Mouse (Mus musculus): Measurements from ENCODE around the gene Katnbl1. TPM values are rescaled to one million over a fixed set of nuclear protein-coding genes. Genes with fewer than 3 reads are reported as not detected.
A peak's percentile ranks its signal among the peaks of the same experiment; 100 is the strongest.
"Not testable (repeated sequence)": the region's sequence is repeated elsewhere in the genome, so short reads cannot be mapped to it uniquely, and the experiment has no call there.

Katnbl1 gene
- polyA plus RNA-seq, 1 experiment, result 1.1 TPM

GRCm38 (mm10) chr2:112449597-112450296, 70.7 kb downstream of the Katnbl1 start:
- Histone ChIP-seq H3K4me1 (ENCODE audit: control insufficient read depth, insufficient read depth, low read length) (no peaks in the 10 kb centered on the region), H3K4me3 (ENCODE audit: control insufficient read depth, low read depth, low read length) (no peak overlapping the region), H3K27ac (ENCODE audit: control insufficient read depth, insufficient read depth, low read depth, low read length) (no peak overlapping the region), H3K27me3 (ENCODE audit: control insufficient read depth, insufficient read depth, low read length) (no peaks in the 10 kb centered on the region), H3K36me3 (ENCODE audit: control insufficient read depth, insufficient read depth, low read length) (no peaks in the 10 kb centered on the region)
- TF ChIP-seq POLR2A (IDR thresholded peaks at IDR 0.05; ENCODE audit: control insufficient read depth, low read depth, low read length) (no peak), CTCF (IDR thresholded peaks at IDR 0.05; ENCODE audit: control insufficient read depth, insufficient read depth, insufficient replicate concordance, low read depth, low read length) (no peak)

GRCm38 (mm10) chr2:112452513-112452912, 73.5 kb downstream of the Katnbl1 start:
- not testable (repeated sequence) for H3K27me3 ChIP-seq (ENCODE audit: control insufficient read depth, insufficient read depth, low read length); H3K4me1 ChIP-seq (ENCODE audit: control insufficient read depth, insufficient read depth, low read length); H3K27ac ChIP-seq (ENCODE audit: control insufficient read depth, insufficient read depth, low read depth, low read length); H3K4me3 ChIP-seq (ENCODE audit: control insufficient read depth, low read depth, low read length); H3K36me3 ChIP-seq (ENCODE audit: control insufficient read depth, insufficient read depth, low read length)

- H3K4me3 ChIP-seq (ENCODE audit: control insufficient read depth, low read depth, low read length), result peak overlapping the region; percentile 96
- no peaks in the 10 kb centered on the region for H3K27me3 ChIP-seq (ENCODE audit: control insufficient read depth, insufficient read depth, low read length)
- no peaks in the 10 kb centered on the region for H3K36me3 ChIP-seq (ENCODE audit: control insufficient read depth, insufficient read depth, low read length)
- TF ChIP-seq CTCF (IDR thresholded peaks at IDR 0.05; ENCODE audit: control insufficient read depth, insufficient read depth, insufficient replicate concordance, low read depth, low read length) (no peak; the same call in 1 of the 2 replicates), POLR2A (IDR thresholded peaks at IDR 0.05; ENCODE audit: control insufficient read depth, low read depth, low read length) (no peak)
- no peaks in the 10 kb centered on the region for H3K4me1 ChIP-seq (ENCODE audit: control insufficient read depth, insufficient read depth, low read length)
- peak overlapping the region; percentile 89 for H3K27ac ChIP-seq (ENCODE audit: control insufficient read depth, insufficient read depth, low read depth, low read length)
Observed at GRCm38 (mm10) chr2:112454125-112454861, 75.3 kb downstream of the Katnbl1 start.

GRCm38 (mm10) chr2:112454862-112455564, 76.0 kb downstream of the Katnbl1 start, which contains the start of gene Emc7:
TSS of gene Emc7 (plus strand) at chr2:112454997.
- H3K36me3 ChIP-seq (ENCODE audit: control insufficient read depth, insufficient read depth, low read length), result no peaks in the 10 kb centered on the region
- TF ChIP-seq POLR2A (IDR thresholded peaks at IDR 0.05; ENCODE audit: control insufficient read depth, low read depth, low read length), result peak; percentile 94
- TF ChIP-seq CTCF (IDR thresholded peaks at IDR 0.05; ENCODE audit: control insufficient read depth, insufficient read depth, insufficient replicate concordance, low read depth, low read length), result no peak
- H3K27ac ChIP-seq (ENCODE audit: control insufficient read depth, insufficient read depth, low read depth, low read length), result peak within 1 kb of the TSS; percentile 89
- H3K4me1 ChIP-seq (ENCODE audit: control insufficient read depth, insufficient read depth, low read length), result no peaks in the 10 kb centered on the region
- peak within 1 kb of the TSS; percentile 96 for H3K4me3 ChIP-seq (ENCODE audit: control insufficient read depth, low read depth, low read length)
- no peaks in the 10 kb centered on the region for H3K27me3 ChIP-seq (ENCODE audit: control insufficient read depth, insufficient read depth, low read length)

GRCm38 (mm10) chr2:112460557-112460956, 81.5 kb downstream of the Katnbl1 start:
- Histone ChIP-seq H3K4me3 (ENCODE audit: control insufficient read depth, low read depth, low read length) (no peak overlapping the region), H3K36me3 (ENCODE audit: control insufficient read depth, insufficient read depth, low read length) (peaks cover 1% of the 10 kb centered on the region; the same call in 1 of the 2 replicates), H3K4me1 (ENCODE audit: control insufficient read depth, insufficient read depth, low read length) (no peaks in the 10 kb centered on the region), H3K27me3 (ENCODE audit: control insufficient read depth, insufficient read depth, low read length) (no peaks in the 10 kb centered on the region), H3K27ac (ENCODE audit: control insufficient read depth, insufficient read depth, low read depth, low read length) (no peak overlapping the region)
- TF ChIP-seq CTCF (IDR thresholded peaks at IDR 0.05; ENCODE audit: control insufficient read depth, insufficient read depth, insufficient replicate concordance, low read depth, low read length) (no peak), POLR2A (IDR thresholded peaks at IDR 0.05; ENCODE audit: control insufficient read depth, low read depth, low read length) (no peak)

Other genes starting within 250 kb of the Katnbl1 start
- gene Olfr1316, start 244.2 kb upstream of the Katnbl1 start, polyA plus RNA-seq (2012; rRNA removed), result not detected in 2 replicates
- gene Olfr1317, start 238.9 kb upstream of the Katnbl1 start, polyA plus RNA-seq (2012; rRNA removed), result not detected in 2 replicates
- not detected in 2 replicates for gene Olfr1318, start 225.0 kb upstream of the Katnbl1 start, polyA plus RNA-seq (2012; rRNA removed)
- 74.6 and 88.6 TPM in 2 replicates for gene Lpcat4, start 139.7 kb upstream of the Katnbl1 start, polyA plus RNA-seq (2012; rRNA removed)
- gene Nutm1, start 119.9 kb upstream of the Katnbl1 start, polyA plus RNA-seq (2012; rRNA removed), result 22.6 and 23.7 TPM in 2 replicates
- gene Nop10, start 117.3 kb upstream of the Katnbl1 start, polyA plus RNA-seq (2012; rRNA removed), result 108 and 121 TPM in 2 replicates
- 28.8 and 34.1 TPM in 2 replicates for gene Slc12a6, start 113.4 kb upstream of the Katnbl1 start, polyA plus RNA-seq (2012; rRNA removed)
- gene Gm21985, start 112.9 kb upstream of the Katnbl1 start, polyA plus RNA-seq (2012; rRNA removed), result not detected in 2 replicates
- gene Emc4, start 11.2 kb upstream of the Katnbl1 start, polyA plus RNA-seq (2012; rRNA removed), result 105 and 118 TPM in 2 replicates
- gene Emc7, start 75.8 kb downstream of the Katnbl1 start, polyA plus RNA-seq (2012; rRNA removed), result 8.2 and 10.6 TPM in 2 replicates
- gene Chrm5, start 101.6 kb downstream of the Katnbl1 start, polyA plus RNA-seq (2012; rRNA removed), result 0.18 TPM in 1 of 2 replicates, not detected in the other
- gene Aven, start 113.8 kb downstream of the Katnbl1 start, polyA plus RNA-seq (2012; rRNA removed), result 145 and 155 TPM in 2 replicates